Mouse (Mus musculus) embryonic facial prominence, embryonic 12.5 days (tissue): ENCODE results near the gene Kcnk10. TPM values are rescaled to one million over a fixed set of nuclear protein-coding genes. Genes with fewer than 3 reads are reported as not detected.

ENCODE experiments used
- ATAC-seq: fragments of 200-750 bp; cut with Nextera tagmentation; 2 replicates; pipeline ENCODE4 v1.8.0; 2017; ENCODE audit not compliant: insufficient number of reproducible peaks, insufficient read depth, low FRiP score, low TSS enrichment
- H3K27ac ChIP-seq: fragments of 300-500 bp; sonication (generic); 2 replicates; pipeline ENCODE4 v1.5.1; 2016; ENCODE audit warnings: mild to moderate bottlenecking
- H3K27me3 ChIP-seq: fragments of 300-500 bp; sonication (generic); 2 replicates; pipeline ENCODE4 v1.6.1; 2016; ENCODE audit warnings: mild to moderate bottlenecking, moderate library complexity
- H3K36me3 ChIP-seq: fragments of 300-500 bp; sonication (generic); 2 replicates; pipeline ENCODE4 v1.6.1; 2016; ENCODE audit warnings: mild to moderate bottlenecking
- H3K4me1 ChIP-seq: fragments of 300-500 bp; sonication (generic); 2 replicates; pipeline ENCODE4 v1.6.1; 2016
- H3K4me2 ChIP-seq: fragments of 300-500 bp; sonication (generic); replicated peaks from 2 replicates; pipeline ENCODE4 v1.6.1; 2016; ENCODE audit warnings: mild to moderate bottlenecking, moderate library complexity
- H3K4me3 ChIP-seq: fragments of 300-500 bp; sonication (generic); 2 replicates; pipeline ENCODE4 v1.5.1; 2016; ENCODE audit warnings: mild to moderate bottlenecking
- H3K9ac ChIP-seq: fragments of 300-500 bp; sonication (generic); 2 replicates; pipeline ENCODE4 v1.6.1; 2016; ENCODE audit warnings: mild to moderate bottlenecking, moderate library complexity
- H3K9me3 ChIP-seq: fragments of 300-500 bp; sonication (generic); 2 replicates; pipeline ENCODE4 v1.6.1; 2016; ENCODE audit warnings: mild to moderate bottlenecking, moderate library complexity
- WGBS: fragments of 180-500 bp; shearing (Covaris S2); methylation state at CpG from one replicate; pipeline ENCODE4 v1.1.7; 2016; 5-methylcytosine and 5-hydroxymethylcytosine counted together
- polyA plus RNA-seq: library from polyadenylated mRNA; unstranded; fragments of >200 nt; fragmentation: Nextera tagmentation; extraction: Ambion mirVana; gene quantifications from 2 replicates; pipeline ENCODE4 v1.2.1, GENCODE M21; 2016

Kcnk10 gene
- polyA plus RNA-seq, 1 experiment from 2014 or later = 2.9 TPM

DNA sequence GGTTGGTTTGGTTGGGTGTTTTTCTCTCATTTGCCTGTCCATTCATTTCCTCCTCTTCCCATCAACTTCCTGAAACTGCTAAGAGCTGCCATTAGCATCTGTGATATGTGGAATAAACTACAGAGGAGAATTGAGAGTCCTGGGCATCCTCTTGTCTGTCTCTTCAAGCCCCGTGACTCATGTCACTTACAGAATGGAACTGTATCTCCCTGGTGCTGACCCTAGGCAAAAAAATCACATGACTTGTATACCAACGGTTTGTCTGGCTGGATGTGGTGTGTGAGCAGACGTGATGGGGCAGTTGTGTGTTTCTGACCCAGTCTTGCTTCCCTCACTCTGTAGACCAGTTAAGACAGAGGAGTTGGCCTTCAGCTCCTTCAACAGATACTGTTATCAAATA lies 134.4 kb downstream of the Kcnk10 start:
- Histone ChIP-seq H3K9me3 (no peaks in the 10 kb centered on the region), H3K27me3 (no peaks in the 10 kb centered on the region), H3K4me1 (no peaks in the 10 kb centered on the region), H3K4me2 (no peak overlapping the region), H3K9ac (no peak overlapping the region), H3K36me3 (no peaks in the 10 kb centered on the region), H3K27ac (no peak overlapping the region), H3K4me3 (no peak overlapping the region)
- ATAC-seq = no peak
- 85% methylated on average over 3 of the region's 3 CpGs for WGBS

DNA sequence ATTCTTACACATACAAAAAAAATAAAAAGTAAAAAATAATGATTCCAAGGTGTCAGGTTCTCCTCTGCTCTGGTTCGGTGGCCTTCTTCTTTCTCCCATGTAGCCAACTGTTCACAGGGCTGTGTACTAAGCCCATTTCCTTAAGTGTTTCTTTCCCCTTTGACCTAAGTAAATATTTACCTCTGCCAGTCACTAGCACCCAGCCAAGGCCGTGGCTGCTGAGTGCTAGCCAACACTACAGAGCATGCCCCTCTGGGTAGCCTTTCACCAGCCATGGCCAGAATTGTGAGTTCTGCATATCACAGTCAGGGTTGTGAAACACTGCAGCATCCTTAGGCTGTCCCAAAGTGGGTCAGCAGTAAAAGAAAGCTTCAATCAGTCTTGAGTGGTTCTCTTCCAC lies 140.0 kb downstream of the Kcnk10 start:
- H3K9me3 ChIP-seq = no peaks in the 10 kb centered on the region
- no peak overlapping the region for H3K27ac ChIP-seq
- no peak overlapping the region for H3K9ac ChIP-seq
- ATAC-seq = no peak
- no peaks in the 10 kb centered on the region for H3K36me3 ChIP-seq
- 53% methylated on average over 2 of the region's 2 CpGs for WGBS
- H3K27me3 ChIP-seq = no peaks in the 10 kb centered on the region
- no peaks in the 10 kb centered on the region for H3K4me1 ChIP-seq
- H3K4me3 ChIP-seq = no peak overlapping the region
- no peak overlapping the region for H3K4me2 ChIP-seq

GRCm38 (mm10) chr12:98430683-98431082 lies 147.4 kb downstream of the Kcnk10 start:
- no peak overlapping the region for H3K27ac ChIP-seq
- no peak overlapping the region for H3K4me3 ChIP-seq
- WGBS = 80% methylated on average over 5 of the region's 5 CpGs
- no peaks in the 10 kb centered on the region for H3K27me3 ChIP-seq
- no peaks in the 10 kb centered on the region for H3K9me3 ChIP-seq
- no peak for ATAC-seq
- H3K4me2 ChIP-seq = no peak overlapping the region
- H3K4me1 ChIP-seq = no peaks in the 10 kb centered on the region
- H3K36me3 ChIP-seq = no peaks in the 10 kb centered on the region
- H3K9ac ChIP-seq = no peak overlapping the region

GRCm38 (mm10) chr12:98421340-98421739 lies 156.8 kb downstream of the Kcnk10 start:
- no peak overlapping the region for H3K4me3 ChIP-seq
- H3K4me2 ChIP-seq = no peak overlapping the region
- no peak for ATAC-seq
- H3K36me3 ChIP-seq = no peaks in the 10 kb centered on the region
- WGBS = 87% methylated on average over 7 of the region's 7 CpGs
- no peak overlapping the region for H3K9ac ChIP-seq
- no peaks in the 10 kb centered on the region for H3K4me1 ChIP-seq
- H3K27ac ChIP-seq = no peak overlapping the region
- no peaks in the 10 kb centered on the region for H3K27me3 ChIP-seq
- no peaks in the 10 kb centered on the region for H3K9me3 ChIP-seq

DNA sequence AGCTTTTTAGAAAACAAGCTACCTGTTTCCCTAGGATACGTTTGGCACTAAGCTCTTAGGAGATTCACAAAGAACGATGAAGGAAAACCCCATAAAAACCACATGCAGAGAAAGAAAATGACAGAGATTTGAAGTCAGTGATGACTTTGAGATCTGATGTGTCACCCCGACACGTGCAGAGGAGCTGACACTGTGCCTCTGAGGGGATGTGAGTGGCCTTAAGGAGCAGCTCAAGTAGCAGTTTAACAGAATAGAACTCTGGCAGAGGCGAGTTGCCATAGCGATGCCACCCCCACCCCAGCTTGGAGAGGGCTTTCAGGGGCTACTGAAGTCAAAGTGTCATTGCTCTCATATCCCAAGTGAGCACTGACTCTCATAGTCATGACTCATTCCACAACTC lies 158.3 kb downstream of the Kcnk10 start:
- Histone ChIP-seq H3K9ac (no peak overlapping the region), H3K4me1 (no peaks in the 10 kb centered on the region), H3K27ac (no peak overlapping the region), H3K27me3 (no peaks in the 10 kb centered on the region), H3K4me2 (no peak overlapping the region), H3K9me3 (no peaks in the 10 kb centered on the region), H3K36me3 (no peaks in the 10 kb centered on the region), H3K4me3 (no peak overlapping the region)
- 72% methylated on average over 6 of the region's 6 CpGs for WGBS
- ATAC-seq = no peak

- 71% methylated on average over 2 of the region's 2 CpGs for WGBS
- H3K9ac ChIP-seq = no peak overlapping the region
- no peak for ATAC-seq
- no peak overlapping the region for H3K27ac ChIP-seq
- H3K4me3 ChIP-seq = no peak overlapping the region
- no peaks in the 10 kb centered on the region for H3K9me3 ChIP-seq
- no peaks in the 10 kb centered on the region for H3K36me3 ChIP-seq
- no peaks in the 10 kb centered on the region for H3K27me3 ChIP-seq
- no peak overlapping the region for H3K4me2 ChIP-seq
- H3K4me1 ChIP-seq = no peaks in the 10 kb centered on the region
Observed at GRCm38 (mm10) chr12:98409580-98409979, 168.5 kb downstream of the Kcnk10 start.

DNA sequence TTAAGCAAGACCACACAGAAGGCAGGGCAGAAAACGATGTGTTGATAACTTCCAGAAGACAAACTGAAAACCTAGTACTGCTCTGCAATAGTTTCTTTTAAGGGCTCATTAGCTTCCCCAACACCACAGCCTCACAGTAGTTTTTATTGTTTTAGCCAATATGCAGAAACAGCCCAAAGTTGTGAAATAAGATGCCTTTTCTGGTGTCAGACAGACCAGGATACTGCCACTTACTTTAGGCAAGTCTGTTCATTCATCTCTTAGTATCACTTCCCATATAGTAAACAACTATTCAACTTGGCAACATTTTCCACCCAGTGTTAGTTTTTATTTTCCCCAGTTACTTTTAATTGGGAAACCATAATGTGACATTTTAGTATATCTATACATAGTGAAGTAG lies 171.5 kb downstream of the Kcnk10 start:
- 18% methylated on average over 1 of the region's 1 CpGs for WGBS
- no peak overlapping the region for H3K4me3 ChIP-seq
- no peak overlapping the region for H3K4me2 ChIP-seq
- H3K9me3 ChIP-seq = no peaks in the 10 kb centered on the region
- H3K4me1 ChIP-seq = no peaks in the 10 kb centered on the region
- H3K27me3 ChIP-seq = no peaks in the 10 kb centered on the region
- no peaks in the 10 kb centered on the region for H3K36me3 ChIP-seq
- H3K9ac ChIP-seq = no peak overlapping the region
- no peak for ATAC-seq
- no peak overlapping the region for H3K27ac ChIP-seq

GRCm38 (mm10) chr12:98406076-98406475 lies 172.0 kb downstream of the Kcnk10 start:
- no peaks in the 10 kb centered on the region for H3K27me3 ChIP-seq
- H3K9ac ChIP-seq = no peak overlapping the region
- H3K9me3 ChIP-seq = no peaks in the 10 kb centered on the region
- no peak for ATAC-seq
- H3K4me2 ChIP-seq = no peak overlapping the region
- no peaks in the 10 kb centered on the region for H3K36me3 ChIP-seq
- no peak overlapping the region for H3K27ac ChIP-seq
- no peak overlapping the region for H3K4me3 ChIP-seq
- no peaks in the 10 kb centered on the region for H3K4me1 ChIP-seq
- 11% methylated on average over 4 of the region's 4 CpGs for WGBS

DNA sequence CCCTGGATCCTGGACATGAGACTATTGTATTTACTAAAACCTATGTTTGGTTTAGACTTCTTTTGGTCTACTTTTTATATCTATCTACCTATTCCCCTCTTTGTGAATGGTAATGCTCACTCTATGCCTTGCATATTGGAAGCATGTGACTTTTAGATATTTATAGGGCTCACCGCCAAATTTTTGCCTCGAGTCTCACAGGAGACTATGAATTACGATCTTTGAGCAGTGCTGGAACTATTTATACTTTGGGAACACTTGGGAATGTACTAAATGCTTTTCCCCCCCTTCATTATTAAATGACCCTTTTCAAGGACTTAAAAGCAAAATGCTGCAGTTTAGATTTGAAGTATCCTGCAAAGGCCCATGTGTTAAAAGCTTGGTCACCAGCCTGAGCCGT lies 181.5 kb downstream of the Kcnk10 start:
- no peaks in the 10 kb centered on the region for H3K9me3 ChIP-seq
- H3K4me3 ChIP-seq = no peak overlapping the region
- no peak overlapping the region for H3K27ac ChIP-seq
- H3K4me2 ChIP-seq = no peak overlapping the region
- H3K9ac ChIP-seq = no peak overlapping the region
- H3K27me3 ChIP-seq = no peaks in the 10 kb centered on the region
- ATAC-seq = no peak
- no peaks in the 10 kb centered on the region for H3K36me3 ChIP-seq
- no peaks in the 10 kb centered on the region for H3K4me1 ChIP-seq
- 76% methylated on average over 4 of the region's 4 CpGs for WGBS

DNA sequence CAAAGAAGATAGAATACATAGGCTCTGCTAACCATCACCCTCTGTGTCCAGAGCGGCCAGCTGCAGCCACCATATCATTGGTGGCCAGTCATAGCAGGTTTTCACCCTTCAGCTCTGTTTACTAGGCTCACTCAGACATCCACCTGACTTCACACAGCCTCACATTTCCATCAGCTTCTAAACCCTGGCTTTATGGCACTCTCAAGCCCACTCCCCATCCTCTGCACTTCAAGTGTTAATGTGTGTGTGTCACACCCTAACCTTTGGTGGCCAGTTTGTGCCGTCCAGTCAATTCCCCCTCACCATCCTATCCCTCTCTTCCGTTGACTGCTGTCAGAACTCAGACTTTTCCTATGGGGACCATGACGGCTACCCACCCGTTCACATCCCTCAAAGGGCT lies 184.0 kb downstream of the Kcnk10 start:
- Histone ChIP-seq H3K4me3 (no peak overlapping the region), H3K9me3 (no peaks in the 10 kb centered on the region), H3K4me2 (no peak overlapping the region), H3K4me1 (no peaks in the 10 kb centered on the region), H3K27me3 (no peaks in the 10 kb centered on the region), H3K27ac (no peak overlapping the region), H3K36me3 (no peaks in the 10 kb centered on the region), H3K9ac (no peak overlapping the region)
- WGBS = 87% methylated on average over 5 of the region's 5 CpGs
- no peak for ATAC-seq

- Histone ChIP-seq H3K9me3 (no peaks in the 10 kb centered on the region), H3K9ac (no peak overlapping the region), H3K4me3 (no peak overlapping the region), H3K36me3 (no peaks in the 10 kb centered on the region), H3K27ac (no peak overlapping the region), H3K4me2 (no peak overlapping the region), H3K27me3 (no peaks in the 10 kb centered on the region), H3K4me1 (no peaks in the 10 kb centered on the region)
- 75% methylated on average over 5 of the region's 5 CpGs for WGBS
- no peak for ATAC-seq
Observed at GRCm38 (mm10) chr12:98391347-98391746, 186.8 kb downstream of the Kcnk10 start.

- Histone ChIP-seq H3K4me3 (no peak overlapping the region), H3K9ac (no peak overlapping the region), H3K4me2 (no peak overlapping the region), H3K4me1 (no peaks in the 10 kb centered on the region), H3K27ac (no peak overlapping the region), H3K27me3 (no peaks in the 10 kb centered on the region), H3K9me3 (no peaks in the 10 kb centered on the region), H3K36me3 (no peaks in the 10 kb centered on the region)
- ATAC-seq = no peak
- WGBS = 82% methylated on average over 4 of the region's 4 CpGs
Observed at GRCm38 (mm10) chr12:98389618-98390017, 188.5 kb downstream of the Kcnk10 start.
